Mouse (Mus musculus) MEL (cell line): ENCODE results near the gene 2200002D01Rik. TPM values are rescaled to one million over a fixed set of nuclear protein-coding genes. Genes with fewer than 3 reads are reported as not detected.

Source experiments
- DNase-seq: peaks from one replicate; pipeline ENCODE4 v3.0.0; 2011; ENCODE audit warnings: low read depth, low spot score
- H3K27ac ChIP-seq: 2 replicates; pipeline ENCODE4 v1.5.1; 2012; ENCODE audit warnings: low read depth, mild to moderate bottlenecking, control low read depth, low read length, moderate library complexity; ENCODE audit not compliant: control insufficient read depth
- H3K27me3 ChIP-seq, 2 experiments: fragments of 150-350 bp in 1 of 2; sonication (generic) in 1 of 2; 2 replicates each; pipeline ENCODE4 v1.6.1; 2012; ENCODE audit warnings: low read length in 2 of 2, mild to moderate bottlenecking in 2 of 2, improper control_type of control experiment in 1 of 2, moderate library complexity in 1 of 2; ENCODE audit not compliant: insufficient read depth in 2 of 2, control insufficient read depth in 1 of 2
- H3K36me3 ChIP-seq, 2 experiments: 2 replicates each; pipeline ENCODE4 v1.6.1; 2012 to 2014; ENCODE audit warnings: low read length in 2 of 2, improper control_type of control experiment in 1 of 2, inconsistent platforms in 1 of 2, mild to moderate bottlenecking in 1 of 2; ENCODE audit not compliant: insufficient read depth in 2 of 2, control insufficient read depth in 1 of 2
- H3K4me1 ChIP-seq, 2 experiments: fragments of 150-350 bp in 1 of 2; sonication (generic) in 1 of 2; 2 replicates each; pipeline ENCODE4 v1.6.1; 2012; ENCODE audit warnings: low read length in 2 of 2, improper control_type of control experiment in 1 of 2, mild to moderate bottlenecking in 1 of 2; ENCODE audit not compliant: insufficient read depth in 2 of 2, control insufficient read depth in 1 of 2
- H3K4me3 ChIP-seq, 2 experiments: fragments of 150-350 bp in 1 of 2; sonication (generic) in 1 of 2; 2 replicates each; pipeline ENCODE4 v1.5.1; 2012; ENCODE audit warnings: low read depth in 2 of 2, low read length in 2 of 2, mild to moderate bottlenecking in 2 of 2, moderate library complexity in 2 of 2, control low read depth in 1 of 2, improper control_type of control experiment in 1 of 2; ENCODE audit not compliant: control insufficient read depth in 1 of 2, insufficient read depth in 1 of 2
- H3K79me2 ChIP-seq: 2 replicates; pipeline ENCODE4 v1.6.1; 2012; ENCODE audit warnings: mild to moderate bottlenecking, low read length, moderate library complexity; ENCODE audit not compliant: control insufficient read depth, poor library complexity, insufficient read depth
- H3K9ac ChIP-seq: 2 replicates; pipeline ENCODE4 v1.6.1; 2012; ENCODE audit warnings: low read depth, mild to moderate bottlenecking, control low read depth, low read length, moderate library complexity; ENCODE audit not compliant: control insufficient read depth, poor library complexity, severe bottlenecking
- H3K9me3 ChIP-seq: fragments of 150-350 bp; sonication (generic); replicated peaks from 2 replicates; pipeline ENCODE4 v1.6.1; 2012; ENCODE audit warnings: mild to moderate bottlenecking, low read length, improper control_type of control experiment, moderate library complexity; ENCODE audit not compliant: insufficient read depth
- BHLHE40 ChIP-seq: IDR thresholded peaks from 2 replicates; pipeline ENCODE4 v1.6.1; 2012; ENCODE audit warnings: low read depth, mild to moderate bottlenecking, inconsistent platforms, low read length, improper control_type of control experiment, borderline replicate concordance
- ELF1 ChIP-seq: IDR thresholded peaks from 2 replicates; pipeline ENCODE4 v1.6.1; 2014; ENCODE audit warnings: low read depth, mild to moderate bottlenecking, inconsistent platforms, low read length, improper control_type of control experiment, moderate library complexity
- EP300 ChIP-seq, 2 experiments: IDR thresholded peaks; 2 replicates each; pipeline ENCODE4 v1.6.1; 2011; ENCODE audit warnings: improper control_type of control experiment in 2 of 2, low read length in 2 of 2, low read depth in 1 of 2, mild to moderate bottlenecking in 1 of 2
- ETS1 ChIP-seq: IDR thresholded peaks from 2 replicates; pipeline ENCODE4 v1.6.1; 2012; ENCODE audit warnings: low read depth, mild to moderate bottlenecking, inconsistent platforms, low read length, improper control_type of control experiment, moderate library complexity
- GABPA ChIP-seq: IDR thresholded peaks from 2 replicates; pipeline ENCODE4 v1.6.1; 2012; ENCODE audit warnings: low read depth, mild to moderate bottlenecking, inconsistent platforms, low read length, improper control_type of control experiment, moderate library complexity
- GATA1 ChIP-seq: IDR thresholded peaks from 2 replicates; pipeline ENCODE4 v1.6.1; 2011; ENCODE audit warnings: low read depth, low read length, improper control_type of control experiment
- HCFC1 ChIP-seq: IDR thresholded peaks from 2 replicates; pipeline ENCODE4 v1.6.1; 2012; ENCODE audit warnings: low read depth, mild to moderate bottlenecking, inconsistent platforms, low read length, improper control_type of control experiment, moderate library complexity
- JUND ChIP-seq: IDR thresholded peaks from 2 replicates; pipeline ENCODE4 v1.6.1; 2011; ENCODE audit warnings: low read depth, mild to moderate bottlenecking, improper control_type of control experiment, low read length
- MAFK ChIP-seq: IDR thresholded peaks from 2 replicates; pipeline ENCODE4 v1.6.1; 2011; ENCODE audit warnings: low read depth, mild to moderate bottlenecking, low read length, improper control_type of control experiment, borderline replicate concordance
- MAZ ChIP-seq: IDR thresholded peaks from 2 replicates; pipeline ENCODE4 v1.6.1; 2012; ENCODE audit warnings: low read depth, mild to moderate bottlenecking, inconsistent platforms, low read length, improper control_type of control experiment
- MEF2A ChIP-seq: IDR thresholded peaks from 2 replicates; pipeline ENCODE4 v1.6.1; 2014; ENCODE audit warnings: low read depth, mild to moderate bottlenecking, inconsistent platforms, low read length, improper control_type of control experiment; ENCODE audit not compliant: poor library complexity, insufficient replicate concordance, severe bottlenecking; ENCODE audit errors: extremely low read depth
- MXI1 ChIP-seq: IDR thresholded peaks from 2 replicates; pipeline ENCODE4 v1.6.1; 2011; ENCODE audit warnings: mild to moderate bottlenecking, low read depth, low read length, improper control_type of control experiment
- MYC ChIP-seq: IDR thresholded peaks from 2 replicates; pipeline ENCODE4 v1.6.1; 2011; ENCODE audit warnings: low read depth, mild to moderate bottlenecking, low read length, improper control_type of control experiment, moderate library complexity
- NRF1 ChIP-seq: IDR thresholded peaks from 2 replicates; pipeline ENCODE4 v1.6.1; 2014; ENCODE audit warnings: low read depth, mild to moderate bottlenecking, inconsistent platforms, low read length, improper control_type of control experiment, moderate library complexity; ENCODE audit not compliant: poor library complexity, insufficient read depth, severe bottlenecking
- POLR2AphosphoS5 ChIP-seq: IDR thresholded peaks from 2 replicates; pipeline ENCODE4 v1.6.1; 2012; ENCODE audit warnings: low read depth, borderline replicate concordance, mild to moderate bottlenecking, inconsistent platforms, low read length, moderate library complexity, mixed read lengths
- RAD21 ChIP-seq: IDR thresholded peaks from 2 replicates; pipeline ENCODE4 v1.6.1; 2011; ENCODE audit warnings: mild to moderate bottlenecking, low read depth, low read length, improper control_type of control experiment
- RCOR1 ChIP-seq: IDR thresholded peaks from 2 replicates; pipeline ENCODE4 v1.6.1; 2012; ENCODE audit warnings: low read depth, mild to moderate bottlenecking, inconsistent platforms, low read length, improper control_type of control experiment
- SMC3 ChIP-seq: IDR thresholded peaks from 2 replicates; pipeline ENCODE4 v1.6.1; 2011; ENCODE audit warnings: low read depth, low read length, improper control_type of control experiment
- TCF12 ChIP-seq: IDR thresholded peaks from 2 replicates; pipeline ENCODE4 v1.6.1; 2014; ENCODE audit warnings: low read depth, mild to moderate bottlenecking, inconsistent platforms, low read length, improper control_type of control experiment, moderate library complexity
- UBTF ChIP-seq: IDR thresholded peaks from 2 replicates; pipeline ENCODE4 v1.6.1; 2012; ENCODE audit warnings: low read depth, mild to moderate bottlenecking, inconsistent platforms, low read length, improper control_type of control experiment, moderate library complexity, borderline replicate concordance; ENCODE audit not compliant: insufficient read depth
- USF1 ChIP-seq: IDR thresholded peaks from 2 replicates; pipeline ENCODE4 v1.6.1; 2014; ENCODE audit warnings: low read depth, mild to moderate bottlenecking, inconsistent platforms, low read length, improper control_type of control experiment, moderate library complexity
- USF2 ChIP-seq, 2 experiments: IDR thresholded peaks; 2 replicates each; pipeline ENCODE4 v1.6.1; 2011 to 2012; ENCODE audit warnings: improper control_type of control experiment in 2 of 2, low read length in 2 of 2, borderline replicate concordance in 1 of 2, inconsistent platforms in 1 of 2, low read depth in 1 of 2, mild to moderate bottlenecking in 1 of 2; ENCODE audit not compliant: insufficient read depth in 1 of 2
- ZKSCAN1 ChIP-seq: IDR thresholded peaks from 2 replicates; pipeline ENCODE4 v1.6.1; 2012; ENCODE audit warnings: low read depth, mild to moderate bottlenecking, inconsistent platforms, low read length, improper control_type of control experiment, moderate library complexity
- ZMIZ1 ChIP-seq: IDR thresholded peaks from 2 replicates; pipeline ENCODE4 v1.6.1; 2012; ENCODE audit warnings: low read depth, mild to moderate bottlenecking, inconsistent platforms, low read length, improper control_type of control experiment, moderate library complexity
- polyA plus RNA-seq, 2 experiments: library from polyadenylated mRNA; stranded (reverse) in 1 of 2; unstranded in 1 of 2; fragments of >175 nt in 1 of 2; fragments of >200 nt in 1 of 2; gene quantifications; 2 replicates each; pipeline versions ENCODE4 v1.2.1 to v1.2.4; 2012; ENCODE audit warnings: low replicate concordance in 2 of 2, low read depth in 1 of 2; ENCODE audit not compliant: insufficient read length in 2 of 2, insufficient read depth in 1 of 2, missing spikeins in 1 of 2
- total RNA-seq: library from RNA; depleted of rRNA; stranded (reverse); fragments of 300-350 nt; gene quantifications from 2 replicates; pipeline ENCODE4 v1.2.3, GENCODE M21; 2012

2200002D01Rik gene
- total and polyA plus RNA-seq, 3 experiments, result 0.85 to 5.4 TPM; not detected in 1

DNA sequence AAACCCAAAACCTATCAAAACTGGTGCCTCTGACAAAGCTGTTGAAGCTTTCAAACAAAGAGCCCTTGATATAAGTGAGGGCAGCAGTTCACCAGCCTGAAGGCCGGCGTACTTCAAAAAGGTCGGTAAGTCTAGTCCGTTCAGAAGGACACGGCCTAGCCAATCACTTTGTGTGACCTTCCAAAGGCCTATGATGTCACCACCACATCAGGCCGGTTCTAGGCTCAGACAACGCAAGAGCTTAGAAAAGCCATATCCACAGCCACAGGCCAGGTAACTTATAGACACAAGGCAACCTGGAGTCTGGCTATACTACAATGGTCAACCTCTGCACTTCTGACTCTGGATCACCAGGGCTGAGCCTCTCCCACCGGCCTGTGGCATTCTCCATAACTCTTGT is 31.7 kb upstream of the 2200002D01Rik start:
- no peaks in the 10 kb centered on the region for H3K9me3 ChIP-seq
- TF ChIP-seq ZKSCAN1 (no peak), HCFC1 (no peak), NRF1 (no peak), ETS1 (no peak), GABPA (no peak), TCF12 (no peak), MYC (no peak), USF1 (no peak)
- TF ChIP-seq, all 39 proteins: peak for 0

DNA sequence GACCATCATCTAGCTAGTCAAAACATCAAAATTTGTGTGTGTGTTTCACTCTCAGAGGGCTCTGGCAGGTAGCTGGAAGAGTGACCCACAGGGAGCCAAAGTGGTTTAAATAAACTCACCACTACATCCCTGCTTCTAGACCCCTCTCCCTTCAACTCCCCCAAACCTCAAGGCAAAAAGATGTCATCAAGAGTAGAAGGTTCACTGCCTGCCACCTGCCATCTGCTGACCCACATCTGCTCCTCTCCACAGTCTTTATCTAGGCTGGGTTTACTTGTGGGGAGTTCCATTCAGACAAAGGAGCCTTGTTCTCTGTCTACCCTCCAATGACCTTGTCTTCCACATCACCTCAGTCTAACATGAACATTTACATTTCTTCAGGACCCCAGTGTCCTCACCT is 31.0 kb upstream of the 2200002D01Rik start:
- DNase-seq, result no peak
- Histone ChIP-seq H3K27me3 (no peaks in the 10 kb centered on the region), H3K4me3 (no peak overlapping the region), H3K9me3 (no peaks in the 10 kb centered on the region), H3K36me3 (peaks cover 0 to 13% of the 10 kb centered on the region in 2 experiments; a peak in 2 of 4 replicates), H3K79me2 (peaks cover 10% of the 10 kb centered on the region), H3K9ac (no peak overlapping the region), H3K4me1 (peaks cover 14 to 23% of the 10 kb centered on the region in 2 experiments; a peak in 3 of 4 replicates), H3K27ac (no peak overlapping the region)
- TF ChIP-seq RAD21, result no peak
- TF ChIP-seq GATA1, result 0 out of 2 replicates have a peak, but pooled peaks have one; percentile 5

More for the DNA sequence above, 31.7 kb upstream of the 2200002D01Rik start:
- Histone ChIP-seq H3K36me3 (peaks cover 0 to 18% of the 10 kb centered on the region in 2 experiments; a peak in 2 of 4 replicates), H3K79me2 (peaks cover 10% of the 10 kb centered on the region), H3K4me1 (peaks cover 19 to 27% of the 10 kb centered on the region in 2 experiments), H3K27ac (no peak overlapping the region), H3K27me3 (no peaks in the 10 kb centered on the region), H3K9ac (no peak overlapping the region), H3K4me3 (peak overlapping the region in 1 of 2 experiments; percentile 89; a peak in 1 of 4 replicates)
- no peak for DNase-seq

DNA sequence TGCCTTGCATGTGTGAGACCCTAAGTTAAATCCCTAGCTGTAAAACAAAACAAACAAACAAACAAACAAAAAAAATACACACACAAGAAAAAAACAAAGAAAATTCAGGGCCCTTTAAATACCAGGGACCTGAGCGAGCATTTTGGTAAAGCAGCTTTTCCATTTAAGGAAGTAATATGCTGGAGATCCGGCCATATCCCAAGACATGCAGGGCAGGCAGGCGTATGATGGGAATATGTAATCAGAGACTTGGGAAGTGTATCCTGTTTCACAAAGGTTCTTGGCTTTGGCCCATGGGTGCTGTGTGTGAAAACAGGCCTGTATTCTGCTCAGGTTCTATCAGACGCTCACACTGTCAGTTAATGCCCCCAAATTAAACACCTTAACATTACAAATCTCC is 29.2 kb upstream of the 2200002D01Rik start:
- no peak overlapping the region for H3K4me3 ChIP-seq
- H3K9ac ChIP-seq, result no peak overlapping the region
- DNase-seq, result no peak
- H3K36me3 ChIP-seq, result peaks cover 0 to 8% of the 10 kb centered on the region in 2 experiments; a peak in 1 of 4 replicates
- H3K27ac ChIP-seq, result no peak overlapping the region
- no peaks in the 10 kb centered on the region for H3K9me3 ChIP-seq
- no peaks in the 10 kb centered on the region for H3K27me3 ChIP-seq
- peaks cover 10% of the 10 kb centered on the region for H3K79me2 ChIP-seq
- H3K4me1 ChIP-seq, result peaks cover 8 to 18% of the 10 kb centered on the region in 2 experiments; a peak in 3 of 4 replicates
- TF ChIP-seq GATA1 (no peak), USF2 (IDR thresholded peaks at IDR 0.05; ENCODE audit: borderline replicate concordance in 1 of 2, insufficient read depth in 1 of 2, low read depth in 1 of 2, low read length in 2 of 2) (no peak), ELF1 (no peak), RCOR1 (no peak), POLR2AphosphoS5 (no peak), MXI1 (no peak), NRF1 (no peak), BHLHE40 (no peak), MAFK (no peak), EP300 (IDR thresholded peaks at IDR 0.05; ENCODE audit: low read depth in 1 of 2, low read length in 2 of 2) (no peak), USF1 (no peak), UBTF (no peak), JUND (no peak), SMC3 (no peak), ZMIZ1 (no peak), MAZ (no peak), HCFC1 (no peak), MEF2A (no peak)
